Comparison of ENCODE assay signal across 16 mouse cellular contexts in the genomic region with DNA sequence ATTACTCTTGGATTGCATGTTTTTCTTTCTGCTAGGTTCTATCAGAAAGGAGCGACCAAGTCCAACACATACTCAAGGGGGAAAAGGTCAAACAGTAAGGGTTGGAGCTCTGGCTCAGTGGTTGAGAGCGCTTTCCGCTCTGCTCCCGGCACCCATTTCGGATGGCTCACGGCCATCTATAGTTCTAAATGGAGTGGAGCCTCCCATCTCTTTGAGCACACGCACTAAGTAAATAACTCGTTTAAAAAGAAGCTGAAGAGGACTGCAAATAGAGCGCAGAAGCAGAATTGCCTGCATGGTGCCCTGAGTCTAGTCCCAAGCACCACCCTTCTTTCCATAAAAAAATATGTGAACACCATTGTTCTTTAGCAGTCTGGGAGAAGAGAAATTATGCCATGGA. TPM values are rescaled to one million over a fixed set of nuclear protein-coding genes. Genes with fewer than 3 reads are reported as not detected.
"Had no signal": no experiment of that assay in that cellular context is flagged by ENCODE, and none has a peak within 500 bp of the region (broad histone marks: within the 10 kb centered on the region; RNA-seq: fewer than 3 reads in every experiment).

No protein-coding gene starts in this region.

- ATAC-seq: liver, postnatal 0 days; midbrain, embryonic 13.5 days; midbrain, embryonic 15.5 days had no signal

- H3K9ac ChIP-seq: liver, embryonic 13.5 days; liver, embryonic 15.5 days; liver, postnatal 0 days; midbrain, embryonic 13.5 days; midbrain, embryonic 15.5 days; neural tube, embryonic 12.5 days had no signal

- H3K9me3 ChIP-seq: liver, embryonic 13.5 days; liver, embryonic 15.5 days; midbrain, embryonic 13.5 days; midbrain, embryonic 15.5 days; neural tube, embryonic 12.5 days had no signal

- H3K4me1 ChIP-seq: midbrain, embryonic 15.5 days; neural tube, embryonic 12.5 days had no signal

- H3K36me3 ChIP-seq: liver, embryonic 13.5 days; liver, embryonic 15.5 days; midbrain, embryonic 13.5 days; midbrain, embryonic 15.5 days; neural tube, embryonic 12.5 days had no signal

- H3K27me3 ChIP-seq: liver, embryonic 15.5 days; midbrain, embryonic 13.5 days; midbrain, embryonic 15.5 days; neural tube, embryonic 12.5 days had no signal

- DNase-seq: liver; liver, embryonic 13.5 days; liver, postnatal 0 days; right cerebral cortex, postnatal 14 days; spleen, adult 18-20 months; thymus, adult 18-20 months; thymus, postnatal 14 days; thymus, postnatal 36 days had no signal

- H3K4me3 ChIP-seq: liver, embryonic 13.5 days; liver, embryonic 15.5 days; megakaryocyte, embryonic 14.5 days; midbrain, embryonic 13.5 days; midbrain, embryonic 15.5 days; neural tube, embryonic 12.5 days had no signal

- H3K4me2 ChIP-seq: liver, embryonic 11.5 days; liver, embryonic 13.5 days; liver, embryonic 15.5 days; midbrain, embryonic 11.5 days; midbrain, embryonic 13.5 days; midbrain, embryonic 15.5 days; neural tube, embryonic 12.5 days had no signal

- H3K27ac ChIP-seq: liver, embryonic 13.5 days; liver, embryonic 15.5 days; macrophage; midbrain, embryonic 13.5 days; midbrain, embryonic 15.5 days; neural tube, embryonic 12.5 days had no signal

RNA-seq across cellular contexts. Expression of a gene that starts 22.3 kb away (rescaled TPM):
- polyA plus RNA-seq: macrophage had no signal
